Mouse (Mus musculus) C2C12 (cell line): ENCODE results near the gene Cflar.

ENCODE experiments used
- CEBPB ChIP-seq: IDR thresholded peaks from one replicate; pipeline ENCODE4 v1.6.1; 2011; ENCODE audit warnings: low read depth, mild to moderate bottlenecking, control low read depth, moderate library complexity
- CTCF ChIP-seq: IDR thresholded peaks from one replicate; pipeline ENCODE4 v1.5.1; 2011; ENCODE audit not compliant: control insufficient read depth, insufficient read depth, insufficient read length
- FOSL1 ChIP-seq: IDR thresholded peaks from one replicate; pipeline ENCODE4 v1.8.0; 2011; ENCODE audit warnings: mild to moderate bottlenecking, low read length; ENCODE audit not compliant: poor library complexity, insufficient read depth, severe bottlenecking
- MAX ChIP-seq: IDR thresholded peaks from one replicate; pipeline ENCODE4 v1.6.1; 2011; ENCODE audit warnings: mild to moderate bottlenecking, control low read depth
- MYOD1 ChIP-seq: IDR thresholded peaks from one replicate; pipeline ENCODE4 v1.6.1; 2011; ENCODE audit warnings: low read depth; ENCODE audit not compliant: control insufficient read depth, insufficient read length
- MYOG ChIP-seq: IDR thresholded peaks from one replicate; pipeline ENCODE4 v1.6.1; 2011; ENCODE audit not compliant: control insufficient read depth, insufficient read length; ENCODE audit errors: extremely low read depth
- USF1 ChIP-seq: IDR thresholded peaks from one replicate; pipeline ENCODE4 v1.6.1; 2011; ENCODE audit warnings: low read depth, mild to moderate bottlenecking, control low read depth, moderate library complexity

DNA sequence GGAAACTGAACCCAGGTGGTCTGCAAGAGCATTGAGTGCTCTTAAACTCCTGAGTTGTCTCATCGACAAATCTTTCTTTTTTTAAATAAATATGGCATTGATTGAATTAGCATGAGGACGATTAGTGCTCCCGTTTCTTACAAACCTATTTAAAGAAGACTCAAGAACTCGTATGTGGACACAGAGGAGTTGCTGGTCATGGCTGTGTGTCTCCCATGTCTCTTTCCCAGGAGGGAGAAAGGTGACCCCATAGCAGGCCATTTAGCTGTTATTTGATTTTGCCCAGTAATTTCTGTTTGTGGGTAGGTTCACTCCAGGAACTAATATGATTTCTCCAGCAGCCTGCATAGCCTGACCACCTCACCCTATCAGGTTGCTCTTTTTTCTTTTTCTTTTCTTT lies 85.5 kb downstream of the Cflar start:
- no peak for TF ChIP-seq CTCF
- no peak for TF ChIP-seq MYOD1
- TF ChIP-seq CEBPB, result no peak
- TF ChIP-seq MYOG, result no peak
- TF ChIP-seq MAX, result no peak
- no peak for TF ChIP-seq USF1
- TF ChIP-seq FOSL1, result no peak
